Mouse (Mus musculus): Measurements from ENCODE around the gene Ccdc77.

GRCm38 (mm10) chr6:120343992-120344391 is 20.2 kb downstream of the Ccdc77 start:
- TF ChIP-seq CTCF (IDR thresholded peaks at IDR 0.05; ENCODE audit: low read depth): no peak
- no peak for TF ChIP-seq EP300 (IDR thresholded peaks at IDR 0.05; ENCODE audit: low read depth)
